Mouse (Mus musculus): Measurements from ENCODE around the gene Brf1. TPM values are rescaled to one million over a fixed set of nuclear protein-coding genes. Genes with fewer than 3 reads are reported as not detected.

Gene Brf1
- total RNA-seq, 1 experiment from 2014 or later, result 55.2 TPM

DNA sequence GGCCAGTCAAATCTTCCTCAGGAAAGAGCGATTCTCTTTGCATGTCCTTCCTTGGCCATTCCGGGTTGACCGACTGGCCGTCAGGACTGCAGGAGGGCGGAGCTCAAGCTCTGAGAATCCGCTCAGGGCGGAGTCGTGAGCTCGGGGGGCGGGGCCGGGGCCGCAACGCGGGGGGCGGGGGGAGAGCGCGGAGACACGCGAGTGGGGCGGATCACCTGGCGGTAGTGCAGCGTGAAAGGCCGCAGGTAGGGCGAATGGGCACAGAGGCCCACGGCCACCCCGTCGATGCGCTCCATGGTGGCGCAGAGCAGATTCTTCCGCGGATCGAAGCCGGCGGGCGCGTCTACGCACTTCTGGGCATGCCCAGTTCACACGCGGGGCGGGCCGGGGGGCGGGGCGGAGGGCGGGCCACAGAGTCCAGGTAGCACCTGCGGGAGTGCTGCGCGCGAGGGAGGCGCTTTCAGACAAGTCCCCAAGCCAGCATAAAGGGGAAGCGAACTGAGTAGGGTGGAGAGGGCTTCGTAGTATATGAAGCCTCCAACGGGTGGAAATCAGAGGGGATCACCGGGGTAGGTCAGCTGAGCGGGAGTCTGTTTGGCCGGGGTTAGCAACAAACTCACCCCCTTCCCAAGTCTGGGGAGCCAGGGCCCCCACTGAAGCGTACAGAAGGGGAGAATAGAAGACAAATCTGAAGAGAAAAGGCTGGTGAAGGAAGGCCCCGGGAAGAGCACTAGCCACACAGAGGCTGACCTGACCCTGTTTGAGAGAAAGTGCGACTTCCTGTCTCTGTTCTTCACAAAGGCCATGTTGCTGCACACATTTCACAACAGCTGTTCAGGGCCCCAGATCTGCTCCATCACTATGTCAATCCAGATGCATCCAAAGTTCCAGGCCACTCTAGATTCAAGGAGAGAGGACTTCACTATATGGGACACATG lies 58.5 kb downstream of the Brf1 start, which contains the start of gene Nudt14:
Gene Nudt14 (minus strand): TSS at position 349 of the 938 bp plus-strand sequence.
- peak; percentile 71 for ATAC-seq (replicated peaks; ENCODE audit: low read depth, poor library complexity, severe bottlenecking)

DNA sequence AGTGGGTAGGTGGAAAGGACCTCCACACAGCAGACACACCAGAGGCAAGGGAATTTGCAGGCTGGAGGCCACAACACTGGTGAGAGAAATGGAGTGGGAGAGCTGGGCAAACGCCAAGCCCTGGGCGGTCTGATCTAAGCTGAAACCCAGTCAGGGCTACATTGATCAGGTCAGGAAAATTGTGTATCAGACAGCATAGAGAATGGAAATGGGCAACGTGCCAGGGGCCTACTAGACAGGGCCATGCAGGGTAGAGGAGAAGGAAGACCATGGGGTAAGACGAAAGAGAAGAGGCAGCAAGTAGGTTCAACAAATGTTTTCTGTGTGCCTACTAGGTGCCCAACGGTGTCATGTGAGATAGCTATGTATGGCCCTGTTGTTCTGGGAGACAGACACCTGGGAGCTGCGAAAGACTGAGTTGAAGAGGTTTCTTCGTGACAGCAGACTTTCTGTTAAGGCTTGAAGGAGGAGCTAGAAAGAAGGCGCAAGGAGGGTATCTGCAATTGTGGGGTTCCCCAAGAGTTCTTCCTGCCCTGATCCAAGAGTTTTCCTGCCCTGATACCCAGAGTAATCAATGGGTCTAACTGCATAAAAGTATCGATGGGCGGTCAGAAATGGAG lies 59.2 kb downstream of the Brf1 start:
- no peak for ATAC-seq (replicated peaks; ENCODE audit: low read depth, poor library complexity, severe bottlenecking)

GRCm38 (mm10) chr12:112940710-112941109 lies 59.8 kb downstream of the Brf1 start:
- no peak for ATAC-seq (replicated peaks; ENCODE audit: low read depth, poor library complexity, severe bottlenecking)

DNA sequence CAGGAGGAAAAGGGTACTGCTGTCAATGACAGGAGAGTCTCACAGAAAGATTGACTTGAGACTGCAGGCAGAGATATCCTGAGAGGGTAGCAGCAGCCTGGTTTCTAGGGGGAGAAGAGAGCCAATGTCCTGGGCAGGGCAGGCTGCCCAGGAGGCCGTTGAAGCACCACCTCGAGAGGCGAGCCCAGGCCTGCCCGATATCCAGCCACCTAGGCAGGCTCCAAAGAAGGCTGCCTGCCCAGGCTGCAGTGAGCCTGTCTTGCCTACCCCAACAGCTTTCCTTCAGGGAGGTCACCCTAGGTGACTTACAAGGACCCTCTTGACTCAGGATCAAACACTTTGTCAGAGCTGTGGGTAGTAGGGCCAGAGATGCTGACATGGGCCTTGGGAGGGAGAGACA lies 60.3 kb downstream of the Brf1 start:
- ATAC-seq (replicated peaks; ENCODE audit: low read depth, poor library complexity, severe bottlenecking), result no peak

GRCm38 (mm10) chr12:112938873-112939565 lies 61.5 kb downstream of the Brf1 start:
- peak; percentile 48 for ATAC-seq (replicated peaks; ENCODE audit: low read depth, poor library complexity, severe bottlenecking)

DNA sequence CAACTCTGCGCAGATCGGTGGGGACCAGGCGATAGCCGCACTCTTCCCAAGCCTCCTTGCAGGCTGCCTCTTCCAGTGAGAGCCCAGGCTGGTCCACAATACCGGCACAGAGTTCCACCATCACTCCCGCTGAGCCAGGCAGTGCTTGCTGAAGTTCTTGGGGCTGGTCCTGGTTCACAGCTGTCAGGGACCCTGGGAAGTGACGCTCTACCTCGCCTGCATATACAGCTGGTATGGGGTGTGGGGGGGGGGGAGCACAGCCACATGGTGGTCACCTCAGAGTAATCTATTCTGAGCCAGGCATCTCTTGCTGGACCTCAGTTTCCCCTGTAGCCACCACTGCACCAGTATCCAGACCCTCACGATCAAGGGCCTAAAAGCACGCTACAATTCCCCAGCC lies 62.1 kb downstream of the Brf1 start:
- ATAC-seq (replicated peaks; ENCODE audit: low read depth, poor library complexity, severe bottlenecking), result no peak

GRCm38 (mm10) chr12:112937906-112938305 lies 62.6 kb downstream of the Brf1 start:
- ATAC-seq (replicated peaks; ENCODE audit: low read depth, poor library complexity, severe bottlenecking), result no peak

- no peak for ATAC-seq (replicated peaks; ENCODE audit: low read depth, poor library complexity, severe bottlenecking)
These were observed 67.9 kb downstream of the Brf1 start for GRCm38 (mm10) chr12:112932647-112933046.

DNA sequence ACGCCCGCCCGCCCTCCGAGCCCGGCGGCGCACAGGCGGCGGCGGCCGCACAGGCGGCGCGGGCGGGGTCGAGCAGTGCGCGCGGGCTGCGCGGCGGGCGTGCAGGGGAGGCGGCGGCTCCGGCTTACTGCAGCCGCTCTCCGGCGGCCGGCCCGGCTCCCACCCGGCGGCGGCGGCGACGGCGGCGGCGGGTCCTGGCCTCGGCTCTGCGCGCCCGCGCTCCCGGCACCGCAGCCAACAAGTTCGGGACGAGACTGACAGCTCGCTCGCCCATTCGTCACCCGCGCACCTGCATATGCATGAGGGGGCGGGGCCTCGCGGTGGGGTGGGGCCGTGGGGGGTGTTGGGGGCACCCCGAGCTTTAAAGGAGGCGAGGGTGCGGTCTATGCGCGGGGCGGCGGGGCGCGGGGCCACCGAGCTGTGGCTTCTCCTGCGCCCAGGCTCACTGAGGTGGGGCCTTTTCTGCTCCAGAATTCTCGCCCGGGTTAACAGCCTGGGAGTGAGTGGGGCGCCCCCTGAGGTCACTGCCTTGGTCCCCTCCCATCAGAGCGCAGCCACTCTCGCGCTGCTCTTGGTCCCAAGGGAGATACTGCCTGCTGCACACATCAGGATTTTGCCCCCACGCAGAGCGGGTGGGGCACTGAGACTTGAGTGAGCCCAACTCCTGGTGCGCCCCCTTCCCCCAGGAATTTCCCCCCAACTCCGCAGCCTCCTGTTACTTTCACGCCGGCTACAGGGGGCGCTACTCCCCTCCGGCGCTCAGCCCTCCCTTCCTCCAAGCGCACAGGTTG lies 70.7 kb downstream of the Brf1 start, which contains the start of gene Jag2:
Gene Jag2 (minus strand): TSS at position 215 of the 791 bp plus-strand sequence.
- ATAC-seq (replicated peaks; ENCODE audit: low read depth, poor library complexity, severe bottlenecking), result peak; percentile 64

- 0 out of 2 replicates have a peak, but pooled peaks have one; percentile 20 for ATAC-seq (replicated peaks; ENCODE audit: low read depth, poor library complexity, severe bottlenecking)
These were observed 71.9 kb downstream of the Brf1 start for GRCm38 (mm10) chr12:112928401-112929241.

- no peak for ATAC-seq (replicated peaks; ENCODE audit: low read depth, poor library complexity, severe bottlenecking)
These were observed 73.2 kb downstream of the Brf1 start for GRCm38 (mm10) chr12:112927265-112927664.

- no peak for ATAC-seq (replicated peaks; ENCODE audit: low read depth, poor library complexity, severe bottlenecking)
These were observed 74.6 kb downstream of the Brf1 start for GRCm38 (mm10) chr12:112925950-112926349.

GRCm38 (mm10) chr12:112922541-112922940 lies 78.0 kb downstream of the Brf1 start:
- no peak for ATAC-seq (replicated peaks; ENCODE audit: low read depth, poor library complexity, severe bottlenecking)

DNA sequence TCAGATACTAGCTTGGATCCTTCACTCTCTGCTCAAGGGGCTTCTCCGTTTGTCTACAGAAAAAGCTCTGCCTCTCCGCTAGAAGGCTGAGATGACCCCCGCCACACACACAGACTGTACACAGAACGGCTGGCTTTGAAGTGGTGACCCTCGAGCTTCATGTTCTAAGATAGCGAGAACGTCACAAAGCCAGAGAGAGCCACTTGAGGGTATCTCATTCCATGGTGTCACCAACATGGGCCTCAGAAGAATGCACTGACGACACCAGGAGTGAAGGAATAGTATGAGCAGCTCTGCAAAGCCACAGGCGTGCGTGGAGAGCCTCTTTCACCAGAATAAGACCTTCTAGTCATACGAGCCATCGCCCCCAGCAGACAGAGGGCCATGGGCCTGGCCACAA lies 79.0 kb downstream of the Brf1 start:
- ATAC-seq (replicated peaks; ENCODE audit: low read depth, poor library complexity, severe bottlenecking), result no peak

GRCm38 (mm10) chr12:112917906-112918305 lies 82.6 kb downstream of the Brf1 start:
- peak; percentile 27 for ATAC-seq (replicated peaks; ENCODE audit: low read depth, poor library complexity, severe bottlenecking)

DNA sequence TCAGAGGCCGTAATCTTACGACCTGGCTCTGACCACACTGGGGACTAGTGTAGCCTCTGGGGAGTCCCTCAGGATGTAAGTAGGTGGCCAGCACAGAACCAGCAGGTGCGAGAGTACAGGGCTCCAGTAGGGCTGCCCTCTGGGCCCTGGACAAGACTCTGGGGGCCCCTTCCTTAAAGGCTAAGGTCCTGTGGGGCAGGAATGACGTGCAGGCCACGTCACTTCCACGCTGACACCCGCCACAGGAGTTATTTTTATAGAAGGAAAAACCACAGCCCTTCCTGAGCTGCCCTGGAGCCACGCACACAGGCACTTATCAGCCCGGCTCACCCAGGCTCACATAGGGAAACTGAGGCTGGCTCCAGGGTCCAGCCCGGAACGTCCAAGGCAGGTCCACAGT lies 83.0 kb downstream of the Brf1 start:
- peak; percentile 71 for ATAC-seq (replicated peaks; ENCODE audit: low read depth, poor library complexity, severe bottlenecking)

GRCm38 (mm10) chr12:112916698-112917400 lies 83.7 kb downstream of the Brf1 start:
- ATAC-seq (replicated peaks; ENCODE audit: low read depth, poor library complexity, severe bottlenecking), result no peak

DNA sequence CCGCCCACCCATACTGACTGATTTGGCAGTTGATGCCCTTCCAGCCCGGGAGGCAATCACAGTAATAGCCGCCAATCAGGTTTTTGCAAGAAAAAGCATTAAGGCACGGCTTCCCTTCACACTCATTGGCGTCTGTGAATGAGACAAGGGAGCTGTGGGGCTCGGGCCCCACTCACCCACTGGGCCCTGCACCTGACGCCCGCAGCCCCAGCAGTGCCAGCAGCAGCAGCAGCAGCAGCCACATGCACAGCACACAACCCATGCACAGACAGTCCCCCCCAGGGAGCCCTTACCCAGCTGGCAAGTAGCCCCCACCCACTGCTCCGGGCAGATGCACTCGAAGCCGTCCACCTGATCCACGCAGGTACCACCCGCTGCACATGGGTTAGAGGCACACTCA lies 84.9 kb downstream of the Brf1 start:
- ATAC-seq (replicated peaks; ENCODE audit: low read depth, poor library complexity, severe bottlenecking), result no peak
